Mouse (Mus musculus) forebrain, postnatal 0 days (tissue): Measurements from ENCODE around the gene Cdca8. TPM values are rescaled to one million over a fixed set of nuclear protein-coding genes. Genes with fewer than 3 reads are reported as not detected.
A peak's percentile ranks its signal among the peaks of the same experiment; 100 is the strongest.

Experiments
- ATAC-seq: fragments of 200-750 bp; cut with Nextera tagmentation; 2 replicates; pipeline ENCODE4 v1.8.0; 2017; ENCODE audit warnings: mild to moderate bottlenecking, moderate library complexity
- DNase-seq: peaks from one replicate; pipeline ENCODE4 v3.0.0-alpha.2; 2015
- H3K27ac ChIP-seq: fragments of 300-500 bp; sonication (generic); 2 replicates; pipeline ENCODE4 v1.5.1; 2014; ENCODE audit warnings: low read depth, mild to moderate bottlenecking, antibody characterized with exemption, low read length, moderate library complexity, mixed read lengths
- H3K27me3 ChIP-seq: fragments of 300-500 bp; sonication (generic); 2 replicates; pipeline ENCODE4 v1.6.1; 2014; ENCODE audit warnings: mild to moderate bottlenecking, low read length, mixed read lengths; ENCODE audit not compliant: insufficient read depth
- H3K36me3 ChIP-seq: fragments of 300-500 bp; sonication (generic); 2 replicates; pipeline ENCODE4 v1.6.1; 2014; ENCODE audit warnings: mild to moderate bottlenecking, moderate library complexity; ENCODE audit not compliant: insufficient read depth
- H3K4me1 ChIP-seq: fragments of 300-500 bp; sonication (generic); 2 replicates; pipeline ENCODE4 v1.6.1; 2014; ENCODE audit warnings: antibody characterized with exemption; ENCODE audit not compliant: insufficient read depth
- H3K4me2 ChIP-seq: fragments of 300-500 bp; sonication (generic); 2 replicates; pipeline ENCODE4 v1.6.1; 2014; ENCODE audit warnings: low read depth, mild to moderate bottlenecking, moderate library complexity
- H3K4me3 ChIP-seq: fragments of 300-500 bp; sonication (generic); 2 replicates; pipeline ENCODE4 v1.5.1; 2014; ENCODE audit warnings: low read depth, low read length, mixed read lengths
- H3K9ac ChIP-seq: fragments of 300-500 bp; sonication (generic); 2 replicates; pipeline ENCODE4 v1.6.1; 2014; ENCODE audit warnings: mild to moderate bottlenecking
- H3K9me3 ChIP-seq: fragments of 300-500 bp; sonication (generic); 2 replicates; pipeline ENCODE4 v1.6.1; 2016; ENCODE audit warnings: low read length
- CTCF ChIP-seq: sonication (generic); IDR thresholded peaks from 2 replicates; pipeline ENCODE4 v1.5.1; 2016; ENCODE audit warnings: antibody characterized with exemption, control low read depth, low read depth
- WGBS: fragments of 180-500 bp; shearing (Covaris S2); extraction: QIAGEN DNeasy Blood & Tissue Kit; methylation state at CpG from one replicate; pipeline ENCODE4 v1.1.7; 2014; 5-methylcytosine and 5-hydroxymethylcytosine counted together
- polyA plus RNA-seq: library from polyadenylated mRNA; unstranded; fragments of >200 nt; fragmentation: Nextera tagmentation; extraction: Ambion mirVana; gene quantifications from 2 replicates; pipeline ENCODE4 v1.2.1, GENCODE M21; 2015
- total RNA-seq: library from RNA; depleted of rRNA; stranded (reverse); fragments of >200 nt; gene quantifications from 2 replicates; pipeline ENCODE4 v1.2.3, GENCODE M21; 2014

Cdca8 gene
- total and polyA plus RNA-seq, 2 experiments from 2014 or later: 10.1 to 21.2 TPM

GRCm38 (mm10) chr4:124936613-124937471 is 2.3 kb downstream of the Cdca8 start, which contains the start of gene 9930104L06Rik:
9930104L06Rik (plus strand) TSS chr4:124937048.
- peak within 1 kb of the TSS; percentile 75 for H3K4me2 ChIP-seq
- DNase-seq (peak; percentile 99), ATAC-seq (peak; percentile 100)
- H3K27ac ChIP-seq: no peak within 1 kb of the TSS
- H3K4me3 ChIP-seq: peak within 1 kb of the TSS; percentile 62
- no peaks in the 10 kb centered on the region for H3K9me3 ChIP-seq
- peaks cover 5% of the 10 kb centered on the region for H3K4me1 ChIP-seq
- peak within 1 kb of the TSS; percentile 57 for H3K9ac ChIP-seq
- no peak for TF ChIP-seq CTCF
- no peaks in the 10 kb centered on the region for H3K27me3 ChIP-seq
- H3K36me3 ChIP-seq: peaks cover 17% of the 10 kb centered on the region; the same call in 1 of the 2 replicates
- WGBS: 2% methylated on average over 52 of the region's 52 CpGs

GRCm38 (mm10) chr4:124928102-124928501 is 11.0 kb downstream of the Cdca8 start:
- WGBS: 89% methylated on average over 5 of the region's 5 CpGs
- 0 out of 2 replicates have a peak, but pooled peaks cover 6% of the 10 kb centered on the region for H3K36me3 ChIP-seq
- TF ChIP-seq CTCF: no peak

GRCm38 (mm10) chr4:124905971-124906822 is 32.9 kb downstream of the Cdca8 start:
- WGBS: 6% methylated on average over 21 of the region's 21 CpGs
- H3K9ac ChIP-seq: peak overlapping the region; percentile 28; the same call in 1 of the 2 replicates

More at GRCm38 (mm10) chr4:124928102-124928501, 11.0 kb downstream of the Cdca8 start:
- Histone ChIP-seq H3K9ac (no peak overlapping the region), H3K27me3 (no peaks in the 10 kb centered on the region), H3K4me2 (no peak overlapping the region), H3K4me3 (no peak overlapping the region), H3K4me1 (no peaks in the 10 kb centered on the region), H3K9me3 (no peaks in the 10 kb centered on the region), H3K27ac (no peak overlapping the region)
- no peak for DNase-seq
- ATAC-seq: no peak

GRCm38 (mm10) chr4:124905417-124905816 is 33.7 kb downstream of the Cdca8 start:
- ATAC-seq: no peak
- H3K4me3 ChIP-seq: no peak overlapping the region
- no peak overlapping the region for H3K9ac ChIP-seq
- no peaks in the 10 kb centered on the region; the same call in 1 of the 2 replicates for H3K4me1 ChIP-seq
- DNase-seq: no peak
- H3K27me3 ChIP-seq: no peaks in the 10 kb centered on the region
- H3K9me3 ChIP-seq: no peaks in the 10 kb centered on the region
- no peak for TF ChIP-seq CTCF
- 75% methylated on average over 4 of the region's 4 CpGs for WGBS
- no peaks in the 10 kb centered on the region for H3K36me3 ChIP-seq
- no peak overlapping the region for H3K27ac ChIP-seq
- no peak overlapping the region for H3K4me2 ChIP-seq

More at GRCm38 (mm10) chr4:124905971-124906822, 32.9 kb downstream of the Cdca8 start:
- DNase-seq: peak; percentile 48
- Histone ChIP-seq H3K36me3 (no peaks in the 10 kb centered on the region), H3K4me3 (no peak overlapping the region), H3K27ac (no peak overlapping the region), H3K9me3 (no peaks in the 10 kb centered on the region), H3K27me3 (no peaks in the 10 kb centered on the region), H3K4me1 (no peaks in the 10 kb centered on the region; the same call in 1 of the 2 replicates), H3K4me2 (peak overlapping the region; percentile 43)
- ATAC-seq: peak; percentile 75
- no peak for TF ChIP-seq CTCF

- Histone ChIP-seq H3K36me3 (no peaks in the 10 kb centered on the region), H3K4me3 (no peak overlapping the region), H3K9me3 (no peaks in the 10 kb centered on the region), H3K4me1 (no peaks in the 10 kb centered on the region), H3K27me3 (peaks cover 11% of the 10 kb centered on the region; the same call in 1 of the 2 replicates), H3K4me2 (no peak overlapping the region), H3K9ac (no peak overlapping the region), H3K27ac (no peak overlapping the region)
- WGBS: 55% methylated on average over 5 of the region's 5 CpGs
- no peak for DNase-seq
- no peak for TF ChIP-seq CTCF
- no peak for ATAC-seq
Measured at GRCm38 (mm10) chr4:124899906-124900305, 39.2 kb downstream of the Cdca8 start.

GRCm38 (mm10) chr4:124898428-124898827 is 40.7 kb downstream of the Cdca8 start:
- Histone ChIP-seq H3K27ac (no peak overlapping the region), H3K4me1 (no peaks in the 10 kb centered on the region), H3K4me3 (no peak overlapping the region), H3K4me2 (no peak overlapping the region), H3K27me3 (peaks cover 11% of the 10 kb centered on the region; the same call in 1 of the 2 replicates), H3K9ac (no peak overlapping the region), H3K36me3 (no peaks in the 10 kb centered on the region), H3K9me3 (no peaks in the 10 kb centered on the region)
- DNase-seq (no peak), ATAC-seq (no peak)
- WGBS: 23% methylated on average over 10 of the region's 10 CpGs
- no peak for TF ChIP-seq CTCF
